Mouse (Mus musculus) erythroblast, embryonic 14.5 days (primary cell): ENCODE measurements around the gene Casp3. TPM values are rescaled to one million over a fixed set of nuclear protein-coding genes. Genes with fewer than 3 reads are reported as not detected.

Experiments
- H3K27me3 ChIP-seq: 2 replicates; pipeline ENCODE4 v1.6.1; 2012; ENCODE audit warnings: inconsistent platforms; ENCODE audit not compliant: control insufficient read depth
- H3K36me3 ChIP-seq: 2 replicates; pipeline ENCODE4 v1.6.1; 2012; ENCODE audit warnings: mild to moderate bottlenecking, inconsistent platforms; ENCODE audit not compliant: control insufficient read depth
- H3K4me1 ChIP-seq: 2 replicates; pipeline ENCODE4 v1.6.1; 2012; ENCODE audit warnings: inconsistent platforms; ENCODE audit not compliant: control insufficient read depth
- H3K4me3 ChIP-seq: replicated peaks from 2 replicates; pipeline ENCODE3; 2012; ENCODE audit warnings: moderate library complexity, mild to moderate bottlenecking, inconsistent platforms
- H3K9me3 ChIP-seq: 2 replicates; pipeline ENCODE4 v1.6.1; 2012; ENCODE audit warnings: low read length, inconsistent platforms, mixed read lengths; ENCODE audit not compliant: control insufficient read depth
- GATA1 ChIP-seq: IDR thresholded peaks from 2 replicates; pipeline ENCODE4 v1.6.1; 2012; ENCODE audit warnings: low read length, inconsistent platforms, mixed read lengths
- TAL1 ChIP-seq: IDR thresholded peaks from 3 replicates; pipeline ENCODE4 v1.6.1; 2012; ENCODE audit warnings: low read length, inconsistent platforms, mixed read lengths
- polyA plus RNA-seq: library from polyadenylated mRNA; stranded (reverse); fragments of >175 nt; gene quantifications from 2 replicates; pipeline ENCODE4 v1.2.3, GENCODE M21; 2012

Gene Casp3
- polyA plus RNA-seq, 1 experiment = 0.17 TPM

DNA sequence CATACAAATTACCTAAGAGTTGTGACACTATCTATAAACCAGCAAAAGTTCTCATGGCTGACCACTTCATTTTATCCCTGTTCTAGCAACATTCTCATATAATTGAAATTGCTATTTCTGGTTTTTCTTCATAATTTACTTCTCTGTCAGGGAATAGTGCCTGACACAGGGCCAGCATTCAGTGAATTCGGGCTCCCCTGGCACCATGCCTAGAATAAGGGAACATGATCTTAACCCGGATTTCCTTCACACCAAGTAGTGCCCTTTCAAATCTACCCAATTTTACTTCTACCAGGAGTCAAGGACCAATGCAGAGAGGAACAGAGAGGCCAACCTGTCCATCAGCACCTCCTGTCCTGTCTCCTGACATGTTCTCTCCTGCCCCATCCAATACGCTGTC, 31.5 kb upstream of the Casp3 start:
- Histone ChIP-seq H3K4me3 (no peak overlapping the region), H3K27me3 (no peaks in the 10 kb centered on the region), H3K36me3 (peaks cover 78% of the 10 kb centered on the region), H3K4me1 (peaks cover 23% of the 10 kb centered on the region), H3K9me3 (no peaks in the 10 kb centered on the region)
- TF ChIP-seq GATA1 (no peak), TAL1 (no peak)

- no peak overlapping the region for H3K4me3 ChIP-seq
- H3K27me3 ChIP-seq = no peaks in the 10 kb centered on the region
- peaks cover 35% of the 10 kb centered on the region for H3K4me1 ChIP-seq
- H3K36me3 ChIP-seq = peaks cover 74% of the 10 kb centered on the region
- TF ChIP-seq TAL1 (peak; percentile 60), GATA1 (peak; percentile 55)
- H3K9me3 ChIP-seq = no peaks in the 10 kb centered on the region
These were observed 29.2 kb upstream of the Casp3 start for GRCm38 (mm10) chr8:46587911-46588310.

DNA sequence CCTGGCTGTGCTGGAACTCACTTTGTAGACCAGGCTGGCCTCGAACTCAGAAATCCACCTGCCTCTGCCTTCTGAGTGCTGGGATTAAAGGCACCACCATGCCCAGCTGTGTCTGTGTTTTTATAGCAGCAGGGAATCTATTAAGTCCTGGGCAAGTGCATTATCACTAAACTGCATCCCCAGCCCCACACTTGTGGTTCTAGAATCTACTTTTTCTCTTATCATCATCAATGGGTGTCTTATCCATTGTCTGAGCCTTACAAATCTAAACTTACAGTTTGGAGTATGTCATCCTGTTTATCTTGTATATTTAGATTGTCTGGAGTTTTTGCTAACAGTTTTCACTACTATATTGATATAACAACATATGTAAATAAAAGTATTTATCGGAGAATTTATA, 28.4 kb upstream of the Casp3 start:
- TF ChIP-seq TAL1 (no peak), GATA1 (no peak)
- Histone ChIP-seq H3K27me3 (no peaks in the 10 kb centered on the region), H3K4me3 (no peak overlapping the region), H3K4me1 (peaks cover 37% of the 10 kb centered on the region), H3K9me3 (no peaks in the 10 kb centered on the region), H3K36me3 (peaks cover 79% of the 10 kb centered on the region)

GRCm38 (mm10) chr8:46593067-46593466, 24.0 kb upstream of the Casp3 start:
- H3K4me1 ChIP-seq = peaks cover 40% of the 10 kb centered on the region
- peaks cover 80% of the 10 kb centered on the region for H3K36me3 ChIP-seq

GRCm38 (mm10) chr8:46593772-46594171, 23.3 kb upstream of the Casp3 start:
- H3K36me3 ChIP-seq = peaks cover 84% of the 10 kb centered on the region
- H3K9me3 ChIP-seq = no peaks in the 10 kb centered on the region
- no peak overlapping the region for H3K4me3 ChIP-seq
- TF ChIP-seq TAL1 = no peak
- TF ChIP-seq GATA1 = no peak
- no peaks in the 10 kb centered on the region for H3K27me3 ChIP-seq
- peaks cover 42% of the 10 kb centered on the region for H3K4me1 ChIP-seq

More at GRCm38 (mm10) chr8:46593067-46593466, 24.0 kb upstream of the Casp3 start:
- TF ChIP-seq GATA1 (no peak), TAL1 (no peak)
- H3K27me3 ChIP-seq = no peaks in the 10 kb centered on the region
- no peaks in the 10 kb centered on the region for H3K9me3 ChIP-seq
- H3K4me3 ChIP-seq = no peak overlapping the region

DNA sequence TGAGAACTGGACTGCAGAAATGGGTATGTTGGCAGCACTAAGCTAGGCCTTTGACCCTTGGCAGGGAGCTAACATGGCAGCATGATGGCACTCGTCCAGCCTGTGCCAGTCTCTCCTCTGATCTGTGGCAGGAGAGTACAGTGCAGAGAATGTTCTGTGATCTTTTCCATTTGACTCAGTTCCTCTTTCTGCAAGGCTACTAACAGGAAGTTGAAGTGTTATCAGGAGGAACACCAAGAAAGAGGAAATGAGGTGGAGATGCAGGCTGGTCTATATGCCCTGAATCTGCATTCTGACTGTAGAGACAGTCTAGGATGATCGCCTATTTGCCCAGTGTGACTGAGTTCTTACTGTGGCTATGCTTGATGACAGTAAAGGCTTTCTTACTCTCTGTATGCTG, 21.5 kb upstream of the Casp3 start:
- Histone ChIP-seq H3K4me1 (peaks cover 50% of the 10 kb centered on the region), H3K36me3 (peaks cover 87% of the 10 kb centered on the region), H3K9me3 (no peaks in the 10 kb centered on the region), H3K27me3 (no peaks in the 10 kb centered on the region), H3K4me3 (no peak overlapping the region)
- TF ChIP-seq GATA1 (no peak), TAL1 (no peak)

GRCm38 (mm10) chr8:46596530-46596929, 20.6 kb upstream of the Casp3 start:
- no peak for TF ChIP-seq GATA1
- TF ChIP-seq TAL1 = no peak
- Histone ChIP-seq H3K4me1 (peaks cover 44% of the 10 kb centered on the region), H3K27me3 (no peaks in the 10 kb centered on the region), H3K9me3 (no peaks in the 10 kb centered on the region), H3K36me3 (peaks cover 88% of the 10 kb centered on the region), H3K4me3 (no peak overlapping the region)

- peaks cover 38% of the 10 kb centered on the region for H3K4me1 ChIP-seq
- TF ChIP-seq GATA1 = no peak
- TF ChIP-seq TAL1 = no peak
- peaks cover 87% of the 10 kb centered on the region for H3K36me3 ChIP-seq
- H3K9me3 ChIP-seq = no peaks in the 10 kb centered on the region
- H3K27me3 ChIP-seq = no peaks in the 10 kb centered on the region
- H3K4me3 ChIP-seq = no peak overlapping the region
These were observed 19.7 kb upstream of the Casp3 start for GRCm38 (mm10) chr8:46597411-46597810.

- TF ChIP-seq TAL1 = no peak
- TF ChIP-seq GATA1 = no peak
- peaks cover 36% of the 10 kb centered on the region for H3K4me1 ChIP-seq
- no peak overlapping the region for H3K4me3 ChIP-seq
- no peaks in the 10 kb centered on the region for H3K9me3 ChIP-seq
- peaks cover 88% of the 10 kb centered on the region for H3K36me3 ChIP-seq
- no peaks in the 10 kb centered on the region for H3K27me3 ChIP-seq
These were observed 19.0 kb upstream of the Casp3 start for GRCm38 (mm10) chr8:46598114-46598513.

- TF ChIP-seq GATA1 (no peak), TAL1 (no peak)
- H3K36me3 ChIP-seq = peaks cover 85% of the 10 kb centered on the region
- H3K4me3 ChIP-seq = no peak overlapping the region
- no peaks in the 10 kb centered on the region for H3K27me3 ChIP-seq
- H3K4me1 ChIP-seq = peaks cover 35% of the 10 kb centered on the region
- no peaks in the 10 kb centered on the region for H3K9me3 ChIP-seq
These were observed 18.3 kb upstream of the Casp3 start for GRCm38 (mm10) chr8:46598753-46599152.
